Mouse (Mus musculus): ENCODE measurements around the gene Zfyve19.

Gene Zfyve19

GRCm38 (mm10) chr2:119196316-119197108 lies 11.9 kb upstream of the Zfyve19 start:
- DNase-seq (ENCODE audit: low read depth, low spot score) = no peak

- DNase-seq (ENCODE audit: low read depth, low spot score) = no peak
Observed at GRCm38 (mm10) chr2:119197493-119197892, 10.9 kb upstream of the Zfyve19 start.

- no peak for DNase-seq (ENCODE audit: low read depth, low spot score)
Observed at GRCm38 (mm10) chr2:119198049-119198448, 10.4 kb upstream of the Zfyve19 start.

GRCm38 (mm10) chr2:119198934-119199333 lies 9.5 kb upstream of the Zfyve19 start:
- peak; percentile 6 for DNase-seq (ENCODE audit: low read depth, low spot score)

- no peak for DNase-seq (ENCODE audit: low read depth, low spot score)
Observed at GRCm38 (mm10) chr2:119202914-119203453, 5.4 kb upstream of the Zfyve19 start.

GRCm38 (mm10) chr2:119203871-119204460 lies 4.5 kb upstream of the Zfyve19 start:
- no peak for DNase-seq (ENCODE audit: low read depth, low spot score)

GRCm38 (mm10) chr2:119207961-119208343 lies 465 bp upstream of the Zfyve19 start:
- no peak for DNase-seq (ENCODE audit: low read depth, low spot score)

- DNase-seq (ENCODE audit: low read depth, low spot score) = no peak
Observed at GRCm38 (mm10) chr2:119209176-119209507, 725 bp downstream of the Zfyve19 start.

- no peak for DNase-seq (ENCODE audit: low read depth, low spot score)
Observed at GRCm38 (mm10) chr2:119229775-119230704, 21.6 kb downstream of the Zfyve19 start, which contains the start of gene Ppp1r14d. Gene Ppp1r14d, minus strand, starts transcription at chr2:119229906.

- DNase-seq (ENCODE audit: low read depth, low spot score) = no peak
Observed at GRCm38 (mm10) chr2:119236682-119237209, 28.3 kb downstream of the Zfyve19 start.

GRCm38 (mm10) chr2:119237210-119237870 lies 28.9 kb downstream of the Zfyve19 start, which contains the start of gene Spint1:
Gene Spint1, plus strand, starts transcription at chr2:119237362.
- DNase-seq (ENCODE audit: low read depth, low spot score) = no peak

GRCm38 (mm10) chr2:119237871-119238220 lies 29.4 kb downstream of the Zfyve19 start:
- no peak for DNase-seq (ENCODE audit: low read depth, low spot score)

GRCm38 (mm10) chr2:119238671-119239070 lies 30.3 kb downstream of the Zfyve19 start:
- no peak for DNase-seq (ENCODE audit: low read depth, low spot score)

GRCm38 (mm10) chr2:119240075-119240818 lies 31.8 kb downstream of the Zfyve19 start:
- no peak for DNase-seq (ENCODE audit: low read depth, low spot score)

- DNase-seq (ENCODE audit: low read depth, low spot score) = no peak
Observed at GRCm38 (mm10) chr2:119240819-119241186, 32.4 kb downstream of the Zfyve19 start.

- no peak for DNase-seq (ENCODE audit: low read depth, low spot score)
Observed at GRCm38 (mm10) chr2:119242548-119242947, 34.1 kb downstream of the Zfyve19 start.

GRCm38 (mm10) chr2:119245246-119245645 lies 36.8 kb downstream of the Zfyve19 start:
- no peak for DNase-seq (ENCODE audit: low read depth, low spot score)

- no peak for DNase-seq (ENCODE audit: low read depth, low spot score)
Observed at GRCm38 (mm10) chr2:119247904-119248303, 39.5 kb downstream of the Zfyve19 start.

- no peak for DNase-seq (ENCODE audit: low read depth, low spot score)
Observed at GRCm38 (mm10) chr2:119249592-119250061, 41.2 kb downstream of the Zfyve19 start.

GRCm38 (mm10) chr2:119250377-119250776 lies 42.0 kb downstream of the Zfyve19 start:
- no peak for DNase-seq (ENCODE audit: low read depth, low spot score)
